Mouse (Mus musculus) thymus, adult 2 months (tissue): ENCODE measurements around the gene Proca1.

Source experiments
- CTCF ChIP-seq: fragments of 200-500 bp; IDR thresholded peaks from 2 replicates; pipeline ENCODE4 v1.5.1; 2012; ENCODE audit warnings: mild to moderate bottlenecking, control low read depth, low read length, moderate library complexity, borderline replicate concordance; ENCODE audit not compliant: control insufficient read depth, poor library complexity, insufficient read depth; ENCODE audit errors: extremely low read depth
- POLR2A ChIP-seq: fragments of 200-500 bp; IDR thresholded peaks from 2 replicates; pipeline ENCODE4 v1.6.1; 2012; ENCODE audit warnings: mild to moderate bottlenecking, low read length, control low read depth, moderate library complexity; ENCODE audit not compliant: control insufficient read depth, poor library complexity, insufficient read depth; ENCODE audit errors: extremely low read depth

DNA sequence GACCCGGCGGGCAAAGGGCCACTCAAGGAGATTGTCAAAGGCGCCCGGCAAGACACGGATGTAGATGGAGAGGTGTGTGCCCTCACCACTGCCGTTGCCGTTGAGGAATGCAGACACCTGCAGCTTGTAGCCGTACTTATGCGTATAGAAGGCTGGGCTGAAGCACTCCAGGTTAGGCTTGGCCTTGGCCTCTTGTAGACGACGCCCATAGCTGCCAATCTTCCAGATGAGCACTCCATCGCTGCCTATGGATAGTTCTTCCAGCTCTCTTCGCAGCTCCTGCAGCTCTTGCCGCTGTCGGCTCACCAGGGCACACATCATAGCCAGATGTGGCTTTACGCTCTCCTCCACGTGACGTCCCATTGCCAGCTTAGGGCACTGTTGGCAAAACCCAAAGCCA is 33.0 kb upstream of the Proca1 start:
- TF ChIP-seq CTCF = no peak
- TF ChIP-seq POLR2A = no peak
